Comparison of ENCODE assay signal across 9 mouse cellular contexts in the genomic region with DNA sequence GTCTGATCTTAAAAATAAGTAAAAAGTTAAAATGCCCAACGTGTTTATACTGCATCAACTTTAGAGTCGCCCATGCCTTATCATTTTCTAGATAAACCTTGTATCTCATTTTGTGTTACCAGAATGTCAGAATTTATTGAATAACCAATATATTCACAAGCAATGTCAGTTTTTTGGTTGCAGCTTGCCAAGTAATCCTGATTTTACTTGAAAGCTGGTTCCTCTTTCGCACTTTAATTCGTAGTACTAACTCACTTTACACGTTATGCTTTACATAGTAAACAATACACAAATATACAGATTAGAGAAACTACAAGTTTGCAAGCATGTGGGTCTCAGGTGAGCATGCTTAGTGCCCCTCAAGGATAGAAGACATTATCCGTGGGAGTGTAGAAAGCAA. TPM values are rescaled to one million over a fixed set of nuclear protein-coding genes. Genes with fewer than 3 reads are reported as not detected.
DNase-seq lines count a peak whose midpoint lies in the region; ATAC-seq lines count a peak whose summit lies in the region.
"Had no signal": no experiment of that assay in that cellular context is flagged by ENCODE, and none has a peak within 500 bp of the region (broad histone marks: within the 10 kb centered on the region; RNA-seq: fewer than 3 reads in every experiment).

No protein-coding gene starts in this region.

- H3K9me3 ChIP-seq in heart, embryonic 15.5 days (replicated peaks), result no peaks in the 10 kb centered on the region
- no peaks in the 10 kb centered on the region for H3K9me3 ChIP-seq in lung, embryonic 15.5 days
- H3K9me3 ChIP-seq in limb, embryonic 11.5 days (ENCODE audit: control insufficient read depth, low read length), result no peaks in the 10 kb centered on the region
- no peaks in the 10 kb centered on the region for H3K9me3 ChIP-seq in neural tube, embryonic 15.5 days (replicated peaks)

- H3K4me2 ChIP-seq in heart, embryonic 15.5 days, result peak overlapping the region; percentile 85
- peak overlapping the region; percentile 90; the same call in 1 of the 2 replicates for H3K4me2 ChIP-seq in lung, embryonic 15.5 days
- H3K4me2 ChIP-seq in limb, embryonic 11.5 days (ENCODE audit: low read depth, severe bottlenecking), result peak overlapping the region; percentile 87
- H3K4me2 ChIP-seq in neural tube, embryonic 15.5 days, result peak overlapping the region; percentile 76; the same call in 1 of the 2 replicates

- no peak overlapping the region for H3K9ac ChIP-seq in heart, embryonic 15.5 days
- no peak overlapping the region for H3K9ac ChIP-seq in lung, embryonic 15.5 days
- H3K9ac ChIP-seq in limb, embryonic 11.5 days (ENCODE audit: low read length), result no peak overlapping the region
- no peak overlapping the region for H3K9ac ChIP-seq in neural tube, embryonic 15.5 days (replicated peaks)

- H3K4me1 ChIP-seq in heart, embryonic 15.5 days (replicated peaks), result peaks cover 19% of the 10 kb centered on the region
- peaks cover 8% of the 10 kb centered on the region; the same call in 1 of the 2 replicates for H3K4me1 ChIP-seq in lung, embryonic 15.5 days
- no peaks in the 10 kb centered on the region for H3K4me1 ChIP-seq in limb, embryonic 11.5 days (ENCODE audit: control insufficient read depth, insufficient read depth, low read length)
- H3K4me1 ChIP-seq in neural tube, embryonic 15.5 days, result peaks cover 9% of the 10 kb centered on the region

- 62% methylated on average over 6 of the region's 6 CpGs for WGBS in heart, embryonic 15.5 days
- whole genome bisulfite sequencing in lung, embryonic 15.5 days, result 69% methylated on average over 6 of the region's 6 CpGs
- 71% methylated on average over 6 of the region's 6 CpGs for WGBS in limb, embryonic 11.5 days
- 76% methylated on average over 6 of the region's 6 CpGs for WGBS in neural tube, embryonic 15.5 days

- DNase-seq in heart, postnatal 36 days, result no peak
- DNase-seq in lung, postnatal 14 days, result no peak
- no peak for DNase-seq in limb, embryonic 11.5 days (ENCODE audit: low spot score)
- no peak for DNase-seq in right cerebral cortex, adult 18-20 months
- no peak for DNase-seq in urinary bladder, postnatal 36 days (ENCODE audit: low spot score in 2 of 2)

- H3K27ac ChIP-seq in heart, embryonic 15.5 days, result no peak overlapping the region
- no peak overlapping the region for H3K27ac ChIP-seq in lung, embryonic 15.5 days
- H3K27ac ChIP-seq in limb, embryonic 11.5 days (replicated peaks; ENCODE audit: low read depth, low read length), result no peak overlapping the region
- no peak overlapping the region for H3K27ac ChIP-seq in neural tube, embryonic 15.5 days (replicated peaks)

- peak overlapping the region; percentile 70; the same call in 1 of the 2 replicates for H3K4me3 ChIP-seq in heart, embryonic 15.5 days
- peak overlapping the region; percentile 48; the same call in 1 of the 2 replicates for H3K4me3 ChIP-seq in lung, embryonic 15.5 days
- no peak overlapping the region for H3K4me3 ChIP-seq in limb, embryonic 11.5 days (ENCODE audit: low read depth, low read length)
- H3K4me3 ChIP-seq in neural tube, embryonic 15.5 days (replicated peaks), result no peak overlapping the region

- intact Hi-C loops in heart, postnatal 36 days (cut with DNase I), result loop anchor here (5.0 kb wide), 1 partner anchor 135 kb away; no protein-coding TSS in a partner anchor

- H3K36me3 ChIP-seq in heart, embryonic 15.5 days, result no peaks in the 10 kb centered on the region
- H3K36me3 ChIP-seq in lung, embryonic 15.5 days, result no peaks in the 10 kb centered on the region
- no peaks in the 10 kb centered on the region for H3K36me3 ChIP-seq in limb, embryonic 11.5 days (ENCODE audit: control insufficient read depth, insufficient read depth, low read length)
- no peaks in the 10 kb centered on the region for H3K36me3 ChIP-seq in neural tube, embryonic 15.5 days

- ATAC-seq in heart, embryonic 15.5 days (replicated peaks; ENCODE audit: insufficient number of reproducible peaks, insufficient read depth, low FRiP score, low read depth), result no peak
- ATAC-seq in lung, embryonic 15.5 days (ENCODE audit: borderline replicate concordance, extremely low read depth, low FRiP score, low TSS enrichment), result no peak
- ATAC-seq in limb, embryonic 11.5 days (ENCODE audit: insufficient number of reproducible peaks, low FRiP score, low TSS enrichment, low read depth), result no peak
- no peak for ATAC-seq in neural tube, embryonic 15.5 days (ENCODE audit: low FRiP score)

- H3K27me3 ChIP-seq in heart, embryonic 15.5 days, result no peaks in the 10 kb centered on the region
- no peaks in the 10 kb centered on the region for H3K27me3 ChIP-seq in lung, embryonic 15.5 days
- H3K27me3 ChIP-seq in limb, embryonic 11.5 days (ENCODE audit: control insufficient read depth, insufficient read depth, low read length), result peaks cover 3% of the 10 kb centered on the region; the same call in 1 of the 2 replicates
- H3K27me3 ChIP-seq in neural tube, embryonic 15.5 days (replicated peaks), result peaks cover 30% of the 10 kb centered on the region
- H3K27me3 ChIP-seq: CH12.LX had no signal

RNA-seq across cellular contexts. Expression of a gene that starts 15.7 kb away (rescaled TPM):
- 5.7 and 6.2 TPM in 2 replicates for polyA plus RNA-seq in heart, embryonic 15.5 days (2015; fragmentation: Nextera tagmentation; extraction: Ambion mirVana)
- 10 to 100 TPM; 13.2 to 17.8 TPM for total RNA-seq in heart, postnatal 36 days (2021)
- polyA plus RNA-seq in lung, embryonic 15.5 days (2015; fragmentation: Nextera tagmentation; extraction: Ambion mirVana), result 3.8 and 3.9 TPM in 2 replicates
- polyA plus RNA-seq in limb, embryonic 11.5 days (2014; fragmentation: Nextera tagmentation; extraction: Ambion mirVana), result 5.2 and 5.3 TPM in 2 replicates
- 0.74 and 1.4 TPM in 2 replicates for polyA plus RNA-seq in neural tube, embryonic 15.5 days (2015; fragmentation: Nextera tagmentation; extraction: Ambion mirVana)

RNA-seq across cellular contexts. Expression of a gene that starts 36.9 kb away (rescaled TPM):
- polyA plus RNA-seq in heart, embryonic 15.5 days (2015; fragmentation: Nextera tagmentation; extraction: Ambion mirVana), result 70.5 and 78.0 TPM in 2 replicates
- 10 to 100 TPM; 66.1 to 74.6 TPM for total RNA-seq in heart, postnatal 36 days (2021)
- 74.8 and 75.4 TPM in 2 replicates for polyA plus RNA-seq in lung, embryonic 15.5 days (2015; fragmentation: Nextera tagmentation; extraction: Ambion mirVana)
- 63.6 and 68.7 TPM in 2 replicates for polyA plus RNA-seq in limb, embryonic 11.5 days (2014; fragmentation: Nextera tagmentation; extraction: Ambion mirVana)
- 91.7 and 97.4 TPM in 2 replicates for polyA plus RNA-seq in neural tube, embryonic 15.5 days (2015; fragmentation: Nextera tagmentation; extraction: Ambion mirVana)

Comparison
In these comparisons a context has a peak if more than half of its experiments do, and no peak if none do; other contexts are left out.
1. H3K4me3 ChIP-seq: peak in heart, embryonic 15.5 days (single experiment) and lung, embryonic 15.5 days (single experiment); none in limb, embryonic 11.5 days (single experiment) and neural tube, embryonic 15.5 days (single experiment).
2. Peak in every context shown above with its lines, with median percentiles within 50 percentile points of each other: H3K4me2 ChIP-seq.